Mouse (Mus musculus): Measurements from ENCODE around the gene Sall2. TPM values are rescaled to one million over a fixed set of nuclear protein-coding genes. Genes with fewer than 3 reads are reported as not detected.
A peak's percentile ranks its signal among the peaks of the same experiment; 100 is the strongest.

The Sall2 gene
- polyA plus RNA-seq (2015; fragmentation: Nextera tagmentation; extraction: Ambion mirVana), result 31.0 and 34.7 TPM in 2 replicates

DNA sequence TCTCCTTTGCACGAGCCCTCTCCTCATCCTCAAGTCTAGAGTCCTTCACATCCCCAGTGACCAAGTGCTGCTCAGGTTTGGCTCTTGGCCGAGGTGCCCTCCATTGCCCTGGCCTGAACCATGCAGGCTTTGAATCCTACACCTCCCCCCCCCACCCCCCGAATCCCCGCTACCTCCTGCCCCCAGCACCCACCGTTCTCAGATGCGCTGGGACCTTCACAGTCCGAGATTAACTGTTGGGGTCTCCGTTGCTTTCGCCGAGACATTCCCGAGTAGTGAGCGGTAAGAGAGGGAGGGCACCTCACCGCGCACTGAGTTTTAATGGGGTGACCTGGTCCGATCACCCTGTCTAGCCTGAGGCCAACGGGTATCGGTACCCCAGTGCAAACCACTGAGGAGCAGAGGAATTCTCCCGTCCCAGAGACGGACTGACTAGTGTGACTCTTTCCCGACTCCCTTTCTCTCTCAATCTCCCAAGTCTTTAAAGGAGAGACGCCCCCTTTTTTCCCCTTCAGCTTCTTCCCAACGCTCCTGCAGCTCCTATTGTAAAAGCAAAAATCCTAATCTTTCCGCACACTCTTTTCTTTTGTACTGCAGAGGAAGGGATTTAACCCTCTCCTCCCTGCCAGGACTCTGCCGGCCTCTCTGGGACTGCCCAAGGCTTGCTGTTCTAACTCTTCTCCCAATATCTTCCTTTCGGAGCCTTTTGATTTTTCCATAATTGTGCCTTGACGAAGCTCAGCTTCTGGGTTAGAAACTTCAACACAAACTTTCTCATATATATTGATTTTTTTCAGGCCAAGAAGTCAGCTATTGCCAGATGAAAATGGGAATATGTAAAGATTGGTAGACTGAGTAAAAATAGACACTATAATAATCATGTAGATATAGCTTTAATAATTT is at the start of gene Sall2:
Gene Sall2, minus strand, starts transcription at position 853 of the 903 bp plus-strand sequence.
- H3K9ac ChIP-seq (replicated peaks; ENCODE audit: low read depth, low read length), result peak within 1 kb of the TSS; percentile 51
- H3K9me3 ChIP-seq (ENCODE audit: control insufficient read depth, low read length), result no peaks in the 10 kb centered on the region
- WGBS, result under 1% methylated on average over 26 of the region's 26 CpGs
- H3K4me2 ChIP-seq (ENCODE audit: low read length), result peak within 1 kb of the TSS; percentile 72
- H3K27ac ChIP-seq (ENCODE audit: low read length), result peak within 1 kb of the TSS; percentile 0; the same call in 1 of the 2 replicates
- peaks cover 22% of the 10 kb centered on the region for H3K4me1 ChIP-seq (replicated peaks; ENCODE audit: control insufficient read depth, insufficient read depth, low read length)
- peak within 1 kb of the TSS; percentile 47 for H3K4me3 ChIP-seq (replicated peaks; ENCODE audit: low read length)
- no peaks in the 10 kb centered on the region for H3K36me3 ChIP-seq (ENCODE audit: control insufficient read depth, insufficient read depth)
- H3K27me3 ChIP-seq (replicated peaks; ENCODE audit: control insufficient read depth, insufficient read depth, low read length), result no peaks in the 10 kb centered on the region
- ATAC-seq, result peak; percentile 55

DNA sequence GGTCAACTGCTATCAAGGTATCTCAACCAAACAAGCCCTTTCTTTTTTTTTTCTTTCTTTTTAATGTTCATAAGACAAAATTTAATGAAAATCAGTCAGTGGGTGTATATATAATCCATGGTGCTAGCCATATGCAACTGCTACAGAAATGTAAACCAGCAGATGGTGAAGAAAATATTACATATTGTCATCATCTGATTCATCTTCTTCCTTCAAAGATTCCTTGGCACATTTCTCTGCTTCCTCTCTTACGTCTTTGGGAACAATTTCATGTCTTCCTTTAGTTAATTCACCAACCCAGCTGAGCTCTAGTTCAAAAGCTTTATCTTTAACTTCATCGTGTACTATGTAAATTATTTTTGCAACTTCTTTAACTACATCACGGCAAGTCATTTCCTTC is 40.2 kb upstream of the Sall2 start:
- no peak overlapping the region for H3K4me3 ChIP-seq (replicated peaks; ENCODE audit: low read length)
- no peaks in the 10 kb centered on the region for H3K4me1 ChIP-seq (replicated peaks; ENCODE audit: control insufficient read depth, insufficient read depth, low read length)
- H3K36me3 ChIP-seq (ENCODE audit: control insufficient read depth, insufficient read depth), result no peaks in the 10 kb centered on the region
- H3K4me2 ChIP-seq (ENCODE audit: low read length), result no peak overlapping the region
- no peaks in the 10 kb centered on the region for H3K9me3 ChIP-seq (ENCODE audit: control insufficient read depth, low read length)
- H3K9ac ChIP-seq (replicated peaks; ENCODE audit: low read depth, low read length), result no peak overlapping the region
- no peak for ATAC-seq
- 81% methylated on average over 3 of the region's 3 CpGs for WGBS
- no peak overlapping the region for H3K27ac ChIP-seq (ENCODE audit: low read length)
- H3K27me3 ChIP-seq (replicated peaks; ENCODE audit: control insufficient read depth, insufficient read depth, low read length), result no peaks in the 10 kb centered on the region

DNA sequence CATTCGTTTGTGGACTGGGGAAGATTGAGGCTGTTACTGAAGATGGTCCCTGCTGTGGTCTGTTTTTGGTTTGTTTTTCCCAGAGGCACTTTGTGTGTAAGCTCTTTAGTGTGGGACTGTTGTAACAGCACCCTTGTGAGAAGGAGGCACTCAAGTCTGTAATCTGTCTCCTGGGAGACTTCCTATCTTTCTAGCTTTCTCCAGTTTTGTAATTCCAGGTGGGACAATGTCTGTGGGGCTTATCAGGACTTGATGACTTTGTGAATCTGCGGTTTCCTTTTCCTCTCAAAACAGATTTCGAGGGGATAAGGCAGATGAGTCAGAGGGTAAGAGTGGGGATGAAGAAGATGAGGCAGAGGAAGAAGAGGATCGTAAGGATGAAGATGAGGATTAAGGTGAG is 27.7 kb upstream of the Sall2 start, which contains the start of gene Olfr1513:
Gene Olfr1513, minus strand, starts transcription at position 101 of the 400 bp plus-strand sequence.
- no peaks in the 10 kb centered on the region for H3K27me3 ChIP-seq (replicated peaks; ENCODE audit: control insufficient read depth, insufficient read depth, low read length)
- WGBS, result 84% methylated on average over 4 of the region's 4 CpGs
- no peak within 1 kb of the TSS for H3K4me3 ChIP-seq (replicated peaks; ENCODE audit: low read length)
- no peak within 1 kb of the TSS for H3K4me2 ChIP-seq (ENCODE audit: low read length)
- no peaks in the 10 kb centered on the region for H3K9me3 ChIP-seq (ENCODE audit: control insufficient read depth, low read length)
- no peaks in the 10 kb centered on the region for H3K4me1 ChIP-seq (replicated peaks; ENCODE audit: control insufficient read depth, insufficient read depth, low read length)
- ATAC-seq, result no peak
- H3K27ac ChIP-seq (ENCODE audit: low read length), result no peak within 1 kb of the TSS
- no peaks in the 10 kb centered on the region for H3K36me3 ChIP-seq (ENCODE audit: control insufficient read depth, insufficient read depth)
- H3K9ac ChIP-seq (replicated peaks; ENCODE audit: low read depth, low read length), result no peak within 1 kb of the TSS

DNA sequence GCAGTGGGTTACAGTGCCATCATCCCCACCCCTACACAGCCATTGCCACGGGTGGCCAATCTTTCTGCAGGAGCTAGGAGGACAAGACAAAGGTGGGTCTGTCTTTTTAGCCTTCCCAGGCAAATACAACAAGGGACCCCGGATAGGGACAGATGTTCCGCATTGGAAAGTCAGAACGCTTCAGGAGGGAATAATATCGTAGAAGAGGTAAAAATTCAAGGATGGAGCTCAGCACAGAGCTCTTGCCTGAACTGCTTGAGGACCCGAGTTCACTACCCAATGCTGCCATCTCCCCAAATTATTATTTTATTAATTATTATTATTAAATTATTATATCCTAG is 10.9 kb upstream of the Sall2 start:
- H3K27ac ChIP-seq (ENCODE audit: low read length), result no peak overlapping the region

DNA sequence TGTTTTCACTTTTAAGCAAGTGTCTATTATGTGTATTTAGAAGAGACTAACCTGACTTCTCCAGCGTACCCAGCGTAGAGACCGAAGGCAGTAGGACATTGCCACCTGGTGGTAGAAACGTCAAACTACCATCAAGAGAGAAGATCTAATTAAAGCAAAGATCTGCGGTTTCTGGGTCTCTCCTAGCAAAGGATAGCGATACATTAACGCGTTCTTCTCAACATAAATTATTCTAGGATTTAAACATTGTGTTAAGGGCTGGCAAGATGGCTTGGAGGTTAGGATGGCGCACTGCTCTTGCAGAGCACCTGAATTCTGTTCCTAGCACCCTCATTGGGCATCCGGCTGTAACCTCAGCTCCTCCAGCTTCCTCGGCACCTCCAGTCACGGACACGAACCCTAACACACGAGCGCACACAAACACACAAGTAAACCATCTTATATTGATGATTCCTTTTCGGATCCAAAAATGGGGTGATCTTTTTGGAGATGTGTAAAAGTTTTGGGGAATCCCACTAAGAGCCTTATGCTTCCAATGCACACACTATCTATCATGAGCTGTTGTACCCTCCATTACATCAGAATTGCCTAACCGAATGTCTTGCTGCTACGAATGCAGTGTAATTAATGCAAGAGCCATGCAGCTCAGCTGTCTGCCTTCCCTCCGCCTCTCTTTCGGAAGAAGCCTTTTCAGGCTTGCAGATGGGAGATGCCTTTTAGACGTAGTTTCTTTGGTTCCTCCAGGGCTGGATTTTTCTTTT is 10.4 kb upstream of the Sall2 start:
- peak; percentile 85 for ATAC-seq
- no peaks in the 10 kb centered on the region for H3K4me1 ChIP-seq (replicated peaks; ENCODE audit: control insufficient read depth, insufficient read depth, low read length)
- H3K4me2 ChIP-seq (ENCODE audit: low read length), result peak overlapping the region; percentile 53
- H3K4me3 ChIP-seq (replicated peaks; ENCODE audit: low read length), result peak overlapping the region; percentile 35
- 25% methylated on average over 21 of the region's 21 CpGs for WGBS
- no peak overlapping the region for H3K27ac ChIP-seq (ENCODE audit: low read length)
- H3K9me3 ChIP-seq (ENCODE audit: control insufficient read depth, low read length), result no peaks in the 10 kb centered on the region
- H3K36me3 ChIP-seq (ENCODE audit: control insufficient read depth, insufficient read depth), result no peaks in the 10 kb centered on the region
- H3K9ac ChIP-seq (replicated peaks; ENCODE audit: low read depth, low read length), result peak overlapping the region; percentile 46; the same call in 1 of the 2 replicates
- H3K27me3 ChIP-seq (replicated peaks; ENCODE audit: control insufficient read depth, insufficient read depth, low read length), result no peaks in the 10 kb centered on the region

More for the DNA sequence above, 10.9 kb upstream of the Sall2 start:
- Histone ChIP-seq H3K4me3 (replicated peaks; ENCODE audit: low read length) (no peak overlapping the region; the same call in 1 of the 2 replicates), H3K27me3 (replicated peaks; ENCODE audit: control insufficient read depth, insufficient read depth, low read length) (no peaks in the 10 kb centered on the region), H3K9ac (replicated peaks; ENCODE audit: low read depth, low read length) (peak overlapping the region; percentile 46; the same call in 1 of the 2 replicates), H3K4me2 (ENCODE audit: low read length) (peak overlapping the region; percentile 53; the same call in 1 of the 2 replicates), H3K9me3 (ENCODE audit: control insufficient read depth, low read length) (no peaks in the 10 kb centered on the region), H3K4me1 (replicated peaks; ENCODE audit: control insufficient read depth, insufficient read depth, low read length) (no peaks in the 10 kb centered on the region), H3K36me3 (ENCODE audit: control insufficient read depth, insufficient read depth) (no peaks in the 10 kb centered on the region)
- 79% methylated on average over 6 of the region's 6 CpGs for WGBS
- ATAC-seq, result no peak; the same call in 1 of the 2 replicates

DNA sequence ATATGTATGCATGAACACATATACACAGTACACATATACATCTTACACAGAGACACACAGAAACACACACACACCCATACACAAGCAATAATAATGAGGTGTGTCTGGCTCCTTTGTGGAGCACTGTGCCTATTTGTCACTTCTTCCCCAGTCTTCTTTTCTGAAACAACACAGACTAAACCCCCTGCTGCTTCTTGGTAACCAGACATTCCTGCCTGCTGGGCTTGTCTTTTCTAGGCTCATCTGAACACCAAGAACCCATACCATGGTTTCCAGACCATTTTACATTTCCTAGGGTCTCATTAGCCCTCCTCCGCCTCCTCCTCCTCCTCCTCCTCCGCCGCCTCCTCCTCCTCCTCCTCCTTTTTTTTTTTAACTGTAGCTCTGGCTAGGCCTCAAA is 3.6 kb upstream of the Sall2 start:
- no peak overlapping the region for H3K27ac ChIP-seq (ENCODE audit: low read length)

DNA sequence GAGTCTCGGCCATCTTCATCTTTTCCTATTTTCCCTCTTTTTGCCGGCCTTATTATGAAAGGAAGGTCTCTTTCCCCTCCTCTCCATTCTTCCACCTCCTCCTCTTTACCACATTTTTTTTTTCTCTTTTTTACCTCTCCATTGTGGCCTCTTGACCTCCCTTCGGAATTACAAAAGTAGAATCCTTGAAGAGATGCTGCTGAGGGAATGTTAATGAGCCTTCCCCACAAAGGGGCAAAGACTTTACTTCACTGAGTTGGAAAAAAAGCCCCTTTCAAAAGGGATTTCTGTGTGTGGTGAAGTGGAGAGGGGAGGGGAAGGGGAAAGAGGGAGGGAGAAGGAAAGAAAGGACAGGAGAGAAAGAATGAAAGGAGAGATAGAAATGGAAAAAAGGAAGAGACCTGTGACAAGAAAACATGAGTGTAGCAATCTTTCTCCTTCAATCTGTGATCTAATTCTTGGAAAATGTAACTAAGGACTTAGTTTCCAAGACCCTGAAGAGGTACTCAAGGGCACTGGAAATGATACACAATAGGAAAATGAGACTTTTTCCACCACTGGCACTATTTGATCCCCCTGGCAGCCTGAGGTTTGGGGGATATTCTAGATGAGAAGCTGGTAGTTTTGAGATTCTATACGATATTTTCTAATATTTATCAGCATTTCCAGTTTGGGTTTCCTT is 2.6 kb upstream of the Sall2 start:
- no peak overlapping the region for H3K27ac ChIP-seq (ENCODE audit: low read length)
- peaks cover 16% of the 10 kb centered on the region for H3K4me1 ChIP-seq (replicated peaks; ENCODE audit: control insufficient read depth, insufficient read depth, low read length)
- 1% methylated on average over 4 of the region's 4 CpGs for WGBS
- H3K4me3 ChIP-seq (replicated peaks; ENCODE audit: low read length), result no peak overlapping the region
- H3K9ac ChIP-seq (replicated peaks; ENCODE audit: low read depth, low read length), result no peak overlapping the region
- no peak overlapping the region for H3K4me2 ChIP-seq (ENCODE audit: low read length)
- ATAC-seq, result no peak
- H3K27me3 ChIP-seq (replicated peaks; ENCODE audit: control insufficient read depth, insufficient read depth, low read length), result no peaks in the 10 kb centered on the region
- H3K36me3 ChIP-seq (ENCODE audit: control insufficient read depth, insufficient read depth), result no peaks in the 10 kb centered on the region
- H3K9me3 ChIP-seq (ENCODE audit: control insufficient read depth, low read length), result no peaks in the 10 kb centered on the region

More for the DNA sequence above, 3.6 kb upstream of the Sall2 start:
- Histone ChIP-seq H3K4me2 (ENCODE audit: low read length) (no peak overlapping the region), H3K36me3 (ENCODE audit: control insufficient read depth, insufficient read depth) (no peaks in the 10 kb centered on the region), H3K9ac (replicated peaks; ENCODE audit: low read depth, low read length) (no peak overlapping the region), H3K4me1 (replicated peaks; ENCODE audit: control insufficient read depth, insufficient read depth, low read length) (peaks cover 10% of the 10 kb centered on the region), H3K9me3 (ENCODE audit: control insufficient read depth, low read length) (no peaks in the 10 kb centered on the region), H3K4me3 (replicated peaks; ENCODE audit: low read length) (no peak overlapping the region), H3K27me3 (replicated peaks; ENCODE audit: control insufficient read depth, insufficient read depth, low read length) (no peaks in the 10 kb centered on the region)
- 14% methylated on average over 1 of the region's 3 CpGs for WGBS
- no peak for ATAC-seq

DNA sequence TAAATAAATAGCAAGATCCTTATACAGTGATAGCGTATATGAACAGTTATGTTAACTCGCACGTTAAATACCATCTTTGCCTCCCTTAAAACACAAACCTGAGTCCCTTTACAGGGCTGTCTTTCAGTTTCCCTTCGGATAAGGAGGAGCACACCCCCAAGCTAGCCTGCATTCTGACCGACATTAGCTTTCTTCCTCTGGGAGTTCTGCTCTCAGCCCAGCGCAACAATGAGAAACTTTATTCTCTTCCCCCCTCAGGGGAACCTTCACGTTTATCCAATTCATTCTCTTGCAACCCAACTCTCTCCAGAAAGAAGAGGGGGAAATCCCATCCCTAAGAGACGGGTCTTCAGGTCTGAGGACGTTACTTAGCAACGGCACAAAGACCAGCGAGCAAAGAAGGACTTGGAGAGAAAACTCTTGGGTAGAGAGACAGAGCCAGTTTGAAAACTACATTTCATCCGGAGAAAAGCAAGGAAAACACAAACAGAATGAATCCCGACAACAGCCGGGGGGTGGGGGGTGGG is 1.1 kb downstream of the Sall2 start:
- peak; percentile 68 for ATAC-seq
- Histone ChIP-seq H3K9me3 (ENCODE audit: control insufficient read depth, low read length) (no peaks in the 10 kb centered on the region), H3K4me1 (replicated peaks; ENCODE audit: control insufficient read depth, insufficient read depth, low read length) (peaks cover 22% of the 10 kb centered on the region), H3K4me2 (ENCODE audit: low read length) (peak overlapping the region; percentile 72), H3K9ac (replicated peaks; ENCODE audit: low read depth, low read length) (peak overlapping the region; percentile 51), H3K27ac (ENCODE audit: low read length) (no peak overlapping the region; the same call in 1 of the 2 replicates), H3K4me3 (replicated peaks; ENCODE audit: low read length) (peak overlapping the region; percentile 47), H3K27me3 (replicated peaks; ENCODE audit: control insufficient read depth, insufficient read depth, low read length) (no peaks in the 10 kb centered on the region), H3K36me3 (ENCODE audit: control insufficient read depth, insufficient read depth) (no peaks in the 10 kb centered on the region)
- whole genome bisulfite sequencing, result under 1% methylated on average over 14 of the region's 14 CpGs

All from forebrain, embryonic 16.5 days (tissue).